Mouse (Mus musculus) testis, adult 2 months (tissue): Measurements from ENCODE around the gene Slc4a2. TPM values are rescaled to one million over a fixed set of nuclear protein-coding genes. Genes with fewer than 3 reads are reported as not detected.
A peak's percentile ranks its signal among the peaks of the same experiment; 100 is the strongest.
"Not testable (repeated sequence)": the region's sequence is repeated elsewhere in the genome, so short reads cannot be mapped to it uniquely, and the experiment has no call there.

Experiments used
- H3K27ac ChIP-seq: fragments of 200-500 bp; 2 replicates; pipeline ENCODE4 v1.5.1; 2012; ENCODE audit warnings: low read depth, low read length; ENCODE audit not compliant: control insufficient read depth, insufficient read depth
- H3K27me3 ChIP-seq: fragments of 200-500 bp; 2 replicates; pipeline ENCODE4 v1.6.1; 2012; ENCODE audit warnings: mild to moderate bottlenecking, low read length, moderate library complexity; ENCODE audit not compliant: control insufficient read depth, insufficient read depth
- H3K36me3 ChIP-seq: fragments of 200-500 bp; 2 replicates; pipeline ENCODE4 v1.6.1; 2012; ENCODE audit warnings: mild to moderate bottlenecking, low read length; ENCODE audit not compliant: control insufficient read depth, insufficient read depth
- H3K4me1 ChIP-seq: fragments of 200-500 bp; 2 replicates; pipeline ENCODE4 v1.6.1; 2012; ENCODE audit warnings: low read length; ENCODE audit not compliant: control insufficient read depth, insufficient read depth
- H3K4me3 ChIP-seq: fragments of 200-500 bp; 2 replicates; pipeline ENCODE4 v1.5.1; 2012; ENCODE audit warnings: low read depth, mild to moderate bottlenecking, low read length, moderate library complexity, mixed read lengths; ENCODE audit not compliant: control insufficient read depth
- CTCF ChIP-seq: fragments of 200-500 bp; IDR thresholded peaks from 2 replicates; pipeline ENCODE4 v1.5.1; 2012; ENCODE audit warnings: low read depth, mild to moderate bottlenecking, inconsistent platforms, low read length, moderate library complexity; ENCODE audit not compliant: control insufficient read depth, insufficient read depth, insufficient replicate concordance
- POLR2A ChIP-seq: fragments of 200-500 bp; IDR thresholded peaks from 2 replicates; pipeline ENCODE4 v1.6.1; 2012; ENCODE audit warnings: low read depth, mild to moderate bottlenecking, inconsistent platforms, low read length, moderate library complexity; ENCODE audit not compliant: control insufficient read depth
- polyA plus RNA-seq: library from polyadenylated mRNA; depleted of rRNA; stranded (reverse); fragments of >200 nt; gene quantifications from 2 replicates; pipeline ENCODE4 v1.2.3, GENCODE M21; 2012

The Slc4a2 gene
- polyA plus RNA-seq, 1 experiment, result 46.9 TPM

DNA sequence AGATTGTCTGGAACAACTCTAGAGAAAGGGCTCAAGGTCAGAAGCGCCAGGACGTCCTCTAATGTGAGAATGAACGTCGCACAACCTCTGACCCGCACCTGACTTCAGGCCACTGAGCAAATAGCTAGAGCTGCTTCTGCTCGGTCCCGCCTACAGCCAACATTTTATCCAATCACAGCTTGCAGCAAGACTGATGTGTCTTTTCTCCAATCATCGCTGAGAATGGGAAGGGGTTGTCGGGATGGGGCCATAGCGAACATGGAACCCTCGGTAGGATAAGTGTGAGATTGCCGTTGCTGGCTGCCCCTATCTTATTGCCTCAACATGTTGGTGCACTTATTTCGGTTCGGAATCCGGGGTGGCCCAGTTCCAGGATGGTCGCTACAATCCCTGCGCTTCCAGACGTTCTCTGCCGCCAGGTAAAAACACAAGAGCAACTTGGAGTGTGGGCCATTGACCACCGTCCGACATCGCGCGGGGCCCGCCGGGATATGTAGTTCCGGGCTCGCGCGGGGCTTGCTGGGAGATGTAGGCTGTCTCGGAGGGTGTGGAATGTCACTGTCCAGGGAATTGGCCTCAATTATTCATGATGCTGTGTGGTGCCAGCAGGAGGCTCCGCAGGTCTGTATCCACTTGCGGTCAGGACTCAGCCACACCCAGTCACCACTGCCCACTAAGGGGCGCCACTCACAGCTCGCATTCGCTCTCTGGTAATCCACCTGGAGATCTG lies 29.3 kb upstream of the Slc4a2 start:
- Histone ChIP-seq H3K27ac (peak overlapping the region; percentile 99), H3K27me3 (no peaks in the 10 kb centered on the region), H3K4me1 (peaks cover 9% of the 10 kb centered on the region), H3K4me3 (peak overlapping the region; percentile 97), H3K36me3 (no peaks in the 10 kb centered on the region)
- TF ChIP-seq CTCF (peak; percentile 49; the same call in 1 of the 2 replicates), POLR2A (peak; percentile 74; the same call in 1 of the 2 replicates)

GRCm38 (mm10) chr5:24396254-24396653 lies 27.4 kb upstream of the Slc4a2 start:
- not testable (repeated sequence) for H3K4me3 ChIP-seq

GRCm38 (mm10) chr5:24399686-24400085 lies 24.0 kb upstream of the Slc4a2 start:
- TF ChIP-seq CTCF, result no peak
- no peak for TF ChIP-seq POLR2A
- Histone ChIP-seq H3K4me1 (no peaks in the 10 kb centered on the region; the same call in 1 of the 2 replicates), H3K36me3 (no peaks in the 10 kb centered on the region; the same call in 1 of the 2 replicates), H3K27ac (no peak overlapping the region), H3K27me3 (no peaks in the 10 kb centered on the region), H3K4me3 (no peak overlapping the region)

More at GRCm38 (mm10) chr5:24396254-24396653, 27.4 kb upstream of the Slc4a2 start:
- not testable (repeated sequence) for H3K4me1 ChIP-seq, H3K27me3 ChIP-seq, H3K36me3 ChIP-seq, H3K27ac ChIP-seq

DNA sequence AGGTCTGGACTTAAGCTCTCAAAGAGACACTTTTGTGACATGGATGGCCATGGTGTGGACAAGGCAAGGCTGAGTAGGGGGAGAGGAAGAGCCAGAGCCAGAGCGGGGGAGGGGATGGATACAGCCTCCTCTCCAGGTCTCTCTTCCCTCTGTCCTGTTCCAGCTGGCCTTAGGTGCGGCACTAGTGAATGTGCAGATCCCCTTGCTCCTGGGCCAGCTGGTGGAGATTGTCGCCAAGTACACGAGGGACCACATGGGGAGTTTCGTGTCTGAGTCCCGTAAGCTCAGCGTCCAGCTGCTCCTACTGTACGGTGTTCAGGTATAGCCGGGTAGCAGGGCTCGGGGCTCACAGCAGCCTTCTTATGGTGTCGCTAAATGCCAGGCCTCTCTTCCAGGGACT lies 23.3 kb upstream of the Slc4a2 start:
- Histone ChIP-seq H3K27me3 (no peaks in the 10 kb centered on the region), H3K4me1 (no peaks in the 10 kb centered on the region), H3K36me3 (no peaks in the 10 kb centered on the region; the same call in 1 of the 2 replicates), H3K4me3 (no peak overlapping the region), H3K27ac (no peak overlapping the region)
- TF ChIP-seq CTCF (no peak), POLR2A (no peak)

DNA sequence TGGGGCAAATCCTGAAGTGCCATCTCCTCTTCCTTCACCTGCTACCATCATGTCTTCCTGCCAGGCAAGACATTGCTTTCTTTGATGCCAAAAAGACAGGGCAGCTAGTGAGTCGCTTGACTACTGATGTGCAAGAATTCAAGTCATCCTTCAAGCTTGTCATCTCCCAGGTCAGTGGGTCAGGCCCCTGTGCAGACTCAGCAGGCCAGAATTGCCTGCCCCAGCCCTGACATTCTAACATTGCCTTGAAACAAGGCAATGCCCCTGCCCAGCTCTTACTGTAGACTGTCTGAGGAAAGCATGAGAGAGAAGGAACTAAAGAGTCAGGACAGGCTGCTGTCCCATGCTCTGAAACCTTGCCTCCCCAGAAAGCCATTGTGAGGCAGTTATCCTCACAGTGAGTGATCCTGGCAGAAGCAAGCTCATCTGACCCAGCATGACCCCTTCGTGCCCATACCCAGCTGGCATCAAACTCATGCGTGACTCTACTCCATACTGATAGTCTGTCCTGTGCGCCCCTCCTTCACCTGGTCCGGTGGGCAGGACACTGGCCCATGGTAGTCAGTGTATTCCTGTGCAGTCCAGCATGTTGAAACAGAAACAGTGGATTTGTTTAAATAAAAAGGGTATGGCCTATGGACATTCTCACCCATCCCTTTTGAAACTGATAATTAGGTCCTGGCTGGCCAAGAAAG lies 22.6 kb upstream of the Slc4a2 start:
- H3K4me1 ChIP-seq, result no peaks in the 10 kb centered on the region
- no peak overlapping the region for H3K4me3 ChIP-seq
- H3K27me3 ChIP-seq, result no peaks in the 10 kb centered on the region
- no peaks in the 10 kb centered on the region; the same call in 1 of the 2 replicates for H3K36me3 ChIP-seq
- TF ChIP-seq CTCF (no peak), POLR2A (no peak)
- H3K27ac ChIP-seq, result no peak overlapping the region

GRCm38 (mm10) chr5:24401969-24402368 lies 21.7 kb upstream of the Slc4a2 start:
- no peaks in the 10 kb centered on the region for H3K4me1 ChIP-seq
- no peaks in the 10 kb centered on the region for H3K27me3 ChIP-seq
- TF ChIP-seq POLR2A (no peak), CTCF (no peak)
- H3K27ac ChIP-seq, result no peak overlapping the region
- no peak overlapping the region for H3K4me3 ChIP-seq
- H3K36me3 ChIP-seq, result no peaks in the 10 kb centered on the region; the same call in 1 of the 2 replicates

GRCm38 (mm10) chr5:24404594-24405360 lies 18.9 kb upstream of the Slc4a2 start:
- Histone ChIP-seq H3K36me3 (no peaks in the 10 kb centered on the region; the same call in none of the 2 replicates), H3K4me1 (no peaks in the 10 kb centered on the region), H3K27ac (no peak overlapping the region), H3K4me3 (no peak overlapping the region), H3K27me3 (no peaks in the 10 kb centered on the region)
- TF ChIP-seq CTCF, result no peak
- TF ChIP-seq POLR2A, result no peak
